Mouse (Mus musculus): ENCODE results near the gene Cluap1. TPM values are rescaled to one million over a fixed set of nuclear protein-coding genes. Genes with fewer than 3 reads are reported as not detected.
"Not testable (repeated sequence)": the region's sequence is repeated elsewhere in the genome, so short reads cannot be mapped to it uniquely, and the experiment has no call there.

Gene Cluap1
- polyA plus RNA-seq, 1 experiment from 2014 or later = 25.5 TPM

DNA sequence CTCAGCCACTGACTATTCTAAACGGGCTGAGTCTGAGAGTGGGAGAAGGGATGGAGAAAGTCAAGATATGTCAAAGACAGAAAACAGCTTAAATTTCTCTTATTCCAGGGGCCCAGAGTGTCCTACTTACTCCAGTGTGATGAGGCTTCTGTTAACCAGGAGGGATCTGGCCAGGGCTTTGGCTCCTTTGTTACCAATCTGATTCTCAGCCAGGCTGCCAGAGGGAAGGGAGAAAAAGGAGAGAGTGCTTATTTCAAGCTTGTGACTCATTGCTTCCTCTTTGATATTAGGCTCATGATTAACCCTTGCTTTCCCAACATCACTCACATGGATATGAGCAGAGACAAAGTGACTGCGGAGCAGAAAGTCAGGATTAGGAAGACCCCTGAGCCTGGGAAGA lies 50.7 kb downstream of the Cluap1 start:
- WGBS = 79% methylated on average over 2 of the region's 2 CpGs
- H3K36me3 ChIP-seq (replicated peaks) = no peaks in the 10 kb centered on the region
- no peak overlapping the region for H3K4me3 ChIP-seq (replicated peaks)

GRCm38 (mm10) chr16:3964990-3965389 lies 56.4 kb downstream of the Cluap1 start:
- Histone ChIP-seq H3K4me2 (no peak overlapping the region), H3K9ac (no peak overlapping the region), H3K36me3 (replicated peaks) (no peaks in the 10 kb centered on the region), H3K27ac (no peak overlapping the region), H3K4me1 (no peaks in the 10 kb centered on the region), H3K27me3 (no peaks in the 10 kb centered on the region), H3K4me3 (replicated peaks) (no peak overlapping the region), H3K9me3 (no peaks in the 10 kb centered on the region)
- ATAC-seq (ENCODE audit: low FRiP score) = no peak
- WGBS = 86% methylated on average over 10 of the region's 10 CpGs

More for the DNA sequence above, 50.7 kb downstream of the Cluap1 start:
- no peak for ATAC-seq (ENCODE audit: low FRiP score)
- no peaks in the 10 kb centered on the region for H3K9me3 ChIP-seq
- no peak overlapping the region for H3K27ac ChIP-seq
- no peaks in the 10 kb centered on the region for H3K4me1 ChIP-seq
- H3K4me2 ChIP-seq = no peak overlapping the region
- no peaks in the 10 kb centered on the region for H3K27me3 ChIP-seq
- H3K9ac ChIP-seq = no peak overlapping the region

- no peaks in the 10 kb centered on the region for H3K4me1 ChIP-seq
- H3K9me3 ChIP-seq = no peaks in the 10 kb centered on the region
- H3K9ac ChIP-seq = no peak overlapping the region
- no peaks in the 10 kb centered on the region for H3K27me3 ChIP-seq
- H3K27ac ChIP-seq = no peak overlapping the region
- ATAC-seq (ENCODE audit: low FRiP score) = no peak
- no peak overlapping the region for H3K4me3 ChIP-seq (replicated peaks)
- WGBS = 84% methylated on average over 3 of the region's 3 CpGs
- no peaks in the 10 kb centered on the region for H3K36me3 ChIP-seq (replicated peaks)
- no peak overlapping the region for H3K4me2 ChIP-seq
Measured at GRCm38 (mm10) chr16:3965534-3965933, 56.9 kb downstream of the Cluap1 start.

- ATAC-seq (ENCODE audit: low FRiP score); H3K4me2 ChIP-seq; H3K9me3 ChIP-seq; H3K4me3 ChIP-seq (replicated peaks); H3K9ac ChIP-seq; H3K4me1 ChIP-seq; H3K27ac ChIP-seq; H3K27me3 ChIP-seq: not testable (repeated sequence)
- WGBS = 93% methylated on average over 19 of the region's 19 CpGs
- peaks cover 21% of the 10 kb centered on the region for H3K36me3 ChIP-seq (replicated peaks)
Measured at GRCm38 (mm10) chr16:3974456-3974855, 65.9 kb downstream of the Cluap1 start.

GRCm38 (mm10) chr16:3975658-3976057 lies 67.1 kb downstream of the Cluap1 start:
- Histone ChIP-seq H3K27ac (no peak overlapping the region), H3K9ac (no peak overlapping the region), H3K36me3 (replicated peaks) (peaks cover 33% of the 10 kb centered on the region), H3K4me1 (no peaks in the 10 kb centered on the region), H3K4me3 (replicated peaks) (no peak overlapping the region), H3K27me3 (no peaks in the 10 kb centered on the region), H3K4me2 (no peak overlapping the region), H3K9me3 (no peaks in the 10 kb centered on the region)
- no peak for ATAC-seq (ENCODE audit: low FRiP score)
- WGBS = 90% methylated on average over 7 of the region's 7 CpGs

DNA sequence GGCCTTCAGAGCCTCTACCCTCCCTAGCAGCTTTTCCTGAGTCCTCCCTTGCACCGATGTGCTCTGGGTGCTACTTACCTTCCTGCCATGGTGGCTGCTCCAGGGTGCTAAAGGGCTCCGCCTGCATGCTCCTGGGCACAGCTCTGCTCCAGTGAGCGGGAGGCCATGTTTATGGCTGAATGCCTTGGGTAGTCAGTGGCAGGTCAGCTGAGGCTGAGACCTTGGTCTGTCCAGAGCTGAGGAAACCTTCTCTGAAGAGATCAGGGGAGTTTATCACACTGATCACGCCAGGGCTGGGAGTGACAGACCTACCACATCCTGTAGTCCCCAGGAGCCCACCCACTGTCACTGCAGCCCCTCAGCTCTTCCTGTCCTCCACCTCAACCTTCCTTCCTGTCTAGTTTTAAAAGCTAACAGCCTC lies 67.7 kb downstream of the Cluap1 start, which contains the start of gene Nlrc3:
Nlrc3 (minus strand) TSS at position 382 of the 421 bp plus-strand sequence.
- no peak within 1 kb of the TSS for H3K4me3 ChIP-seq (replicated peaks)
- no peak for ATAC-seq (ENCODE audit: low FRiP score)
- H3K36me3 ChIP-seq (replicated peaks) = peaks cover 39% of the 10 kb centered on the region
- no peak within 1 kb of the TSS for H3K27ac ChIP-seq
- H3K4me1 ChIP-seq = no peaks in the 10 kb centered on the region
- H3K4me2 ChIP-seq = no peak within 1 kb of the TSS
- H3K9ac ChIP-seq = no peak within 1 kb of the TSS
- H3K27me3 ChIP-seq = no peaks in the 10 kb centered on the region
- 71% methylated on average over 4 of the region's 4 CpGs for WGBS
- H3K9me3 ChIP-seq = no peaks in the 10 kb centered on the region

DNA sequence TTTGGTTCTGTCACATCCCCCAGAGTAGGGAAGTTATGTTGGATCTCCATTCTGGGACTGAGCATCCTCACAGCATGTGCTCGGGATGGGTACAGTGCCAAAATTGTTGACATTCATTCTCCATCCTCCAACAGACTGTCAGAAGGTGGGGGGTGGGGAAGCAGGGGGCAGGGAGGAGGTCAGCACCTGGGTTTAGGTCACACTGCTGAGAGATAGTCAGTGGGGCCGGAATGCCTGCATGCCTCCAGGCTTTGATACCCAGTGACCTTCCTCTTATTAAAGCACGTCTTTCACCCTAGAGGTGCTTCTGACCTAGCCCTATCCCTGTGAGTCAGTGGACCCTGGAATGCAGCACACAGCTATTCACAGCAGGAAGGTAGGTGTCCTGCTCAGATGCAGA lies 68.1 kb downstream of the Cluap1 start:
- H3K36me3 ChIP-seq (replicated peaks) = peaks cover 43% of the 10 kb centered on the region
- H3K4me3 ChIP-seq (replicated peaks) = no peak overlapping the region
- no peaks in the 10 kb centered on the region for H3K4me1 ChIP-seq
- H3K27ac ChIP-seq = no peak overlapping the region
- no peaks in the 10 kb centered on the region for H3K27me3 ChIP-seq
- no peak overlapping the region for H3K4me2 ChIP-seq
- ATAC-seq (ENCODE audit: low FRiP score) = no peak
- H3K9me3 ChIP-seq = no peaks in the 10 kb centered on the region
- no peak overlapping the region for H3K9ac ChIP-seq
- WGBS = 65% methylated on average over 3 of the region's 3 CpGs

- Histone ChIP-seq H3K36me3 (replicated peaks) (peaks cover 97% of the 10 kb centered on the region), H3K4me2 (no peak overlapping the region), H3K9ac (no peak overlapping the region), H3K9me3 (no peaks in the 10 kb centered on the region), H3K27me3 (no peaks in the 10 kb centered on the region), H3K4me3 (replicated peaks) (no peak overlapping the region), H3K27ac (no peak overlapping the region), H3K4me1 (no peaks in the 10 kb centered on the region)
- no peak for ATAC-seq (ENCODE audit: low FRiP score)
- 96% methylated on average over 4 of the region's 4 CpGs for WGBS
Measured at GRCm38 (mm10) chr16:3982173-3982572, 73.6 kb downstream of the Cluap1 start.

GRCm38 (mm10) chr16:3983146-3983700 lies 74.6 kb downstream of the Cluap1 start:
- Histone ChIP-seq H3K9me3 (no peaks in the 10 kb centered on the region), H3K36me3 (replicated peaks) (peaks cover 99% of the 10 kb centered on the region), H3K27me3 (no peaks in the 10 kb centered on the region), H3K4me3 (replicated peaks) (no peak overlapping the region), H3K4me1 (no peaks in the 10 kb centered on the region), H3K9ac (no peak overlapping the region), H3K27ac (no peak overlapping the region), H3K4me2 (no peak overlapping the region)
- no peak for ATAC-seq (ENCODE audit: low FRiP score)
- 56% methylated on average over 7 of the region's 7 CpGs for WGBS

- no peak for ATAC-seq (ENCODE audit: low FRiP score)
- Histone ChIP-seq H3K36me3 (replicated peaks) (peaks cover 96% of the 10 kb centered on the region), H3K27ac (no peak overlapping the region), H3K4me1 (no peaks in the 10 kb centered on the region), H3K4me3 (replicated peaks) (no peak overlapping the region), H3K9ac (no peak overlapping the region), H3K27me3 (no peaks in the 10 kb centered on the region), H3K4me2 (no peak overlapping the region), H3K9me3 (no peaks in the 10 kb centered on the region)
- 95% methylated on average over 4 of the region's 4 CpGs for WGBS
Measured at GRCm38 (mm10) chr16:3988410-3988809, 79.8 kb downstream of the Cluap1 start.

Small RNA genes within 50 kb of the gene (microRNA-seq; reads per million reads assigned to microRNA genes)
- gene Gm23493 = not detected

Other genes starting within 250 kb of the Cluap1 start
- gene Mefv, start 190.7 kb upstream of the Cluap1 start, polyA plus RNA-seq (2016; fragmentation: Nextera tagmentation; extraction: Ambion mirVana) = not detected in 2 replicates
- gene Zfp263, start 164.7 kb upstream of the Cluap1 start, polyA plus RNA-seq (2016; fragmentation: Nextera tagmentation; extraction: Ambion mirVana) = 52.6 and 56.5 TPM in 2 replicates
- gene Olfr15, start 77.9 kb upstream of the Cluap1 start, polyA plus RNA-seq (2016; fragmentation: Nextera tagmentation; extraction: Ambion mirVana) = 0.60 and 1.1 TPM in 2 replicates
- 1.8 and 2.2 TPM in 2 replicates for gene Zfp174, start 61.5 kb upstream of the Cluap1 start, polyA plus RNA-seq (2016; fragmentation: Nextera tagmentation; extraction: Ambion mirVana)
- gene Naa60, start 36.4 kb upstream of the Cluap1 start, polyA plus RNA-seq (2016; fragmentation: Nextera tagmentation; extraction: Ambion mirVana) = 60.6 and 65.2 TPM in 2 replicates
- gene Zfp597, start 24.2 kb upstream of the Cluap1 start, polyA plus RNA-seq (2016; fragmentation: Nextera tagmentation; extraction: Ambion mirVana) = 9.7 and 12.9 TPM in 2 replicates
- 1.5 and 3.9 TPM in 2 replicates for gene Gm20695, start 24.2 kb upstream of the Cluap1 start, polyA plus RNA-seq (2016; fragmentation: Nextera tagmentation; extraction: Ambion mirVana)
- gene 1700037C18Rik, start 112 bp upstream of the Cluap1 start, polyA plus RNA-seq (2016; fragmentation: Nextera tagmentation; extraction: Ambion mirVana) = 8.2 and 9.2 TPM in 2 replicates
- gene Nlrc3, start 67.8 kb downstream of the Cluap1 start, polyA plus RNA-seq (2016; fragmentation: Nextera tagmentation; extraction: Ambion mirVana) = 0.41 and 0.83 TPM in 2 replicates
- 29.5 and 31.3 TPM in 2 replicates for gene Slx4, start 95.0 kb downstream of the Cluap1 start, polyA plus RNA-seq (2016; fragmentation: Nextera tagmentation; extraction: Ambion mirVana)
- 4.2 and 6.7 TPM in 2 replicates for gene Dnase1, start 128.1 kb downstream of the Cluap1 start, polyA plus RNA-seq (2016; fragmentation: Nextera tagmentation; extraction: Ambion mirVana)
- gene Trap1, start 169.0 kb downstream of the Cluap1 start, polyA plus RNA-seq (2016; fragmentation: Nextera tagmentation; extraction: Ambion mirVana) = 63.1 and 68.3 TPM in 2 replicates